Mouse (Mus musculus) CD4-positive, CD25-positive, alpha-beta regulatory T cell, adult 2 months (primary cell): ENCODE data around the gene Mettl3.
"Not testable (repeated sequence)": the region's sequence is repeated elsewhere in the genome, so short reads cannot be mapped to it uniquely, and the experiment has no call there.

Experiments used
- DNase-seq: peaks from one replicate; pipeline ENCODE4 v3.0.0-alpha.2; 2012; ENCODE audit warnings: low read depth, low spot score

The Mettl3 gene

GRCm38 (mm10) chr14:52304644-52305271, at the start of gene Mettl3:
Gene Mettl3, minus strand, starts transcription at chr14:52305128.
- DNase-seq = peak; percentile 94

- DNase-seq = no peak
Observed at GRCm38 (mm10) chr14:52339512-52339852, 34.6 kb upstream of the Mettl3 start.

GRCm38 (mm10) chr14:52338751-52339511, 34.0 kb upstream of the Mettl3 start:
- peak; percentile 87 for DNase-seq

- DNase-seq = no peak
Observed at GRCm38 (mm10) chr14:52332171-52332570, 27.2 kb upstream of the Mettl3 start.

GRCm38 (mm10) chr14:52331069-52331750, 26.3 kb upstream of the Mettl3 start:
- DNase-seq = no peak

GRCm38 (mm10) chr14:52327910-52328812, 23.2 kb upstream of the Mettl3 start, which contains the start of gene Sall2:
Gene Sall2, minus strand, starts transcription at chr14:52328762.
- DNase-seq = no peak

- DNase-seq = no peak
Observed at GRCm38 (mm10) chr14:52327375-52327901, 22.5 kb upstream of the Mettl3 start.

- DNase-seq = no peak
Observed at GRCm38 (mm10) chr14:52325890-52326289, 21.0 kb upstream of the Mettl3 start.

GRCm38 (mm10) chr14:52319361-52319760, 14.4 kb upstream of the Mettl3 start:
- no peak for DNase-seq

- DNase-seq = peak; percentile 27
Observed at GRCm38 (mm10) chr14:52316441-52317225, 11.7 kb upstream of the Mettl3 start.

- peak; percentile 75 for DNase-seq
Observed at GRCm38 (mm10) chr14:52315792-52316440, 11.0 kb upstream of the Mettl3 start.

- no peak for DNase-seq
Observed at GRCm38 (mm10) chr14:52315283-52315780, 10.4 kb upstream of the Mettl3 start.

GRCm38 (mm10) chr14:52314808-52315150, 9.9 kb upstream of the Mettl3 start:
- no peak for DNase-seq

GRCm38 (mm10) chr14:52313931-52314807, 9.2 kb upstream of the Mettl3 start:
- no peak for DNase-seq

- no peak for DNase-seq
Observed at GRCm38 (mm10) chr14:52310906-52311305, 6.0 kb upstream of the Mettl3 start.

- DNase-seq = peak; percentile 44
Observed at GRCm38 (mm10) chr14:52310343-52310742, 5.4 kb upstream of the Mettl3 start.

- no peak for DNase-seq
Observed at GRCm38 (mm10) chr14:52306100-52306499, 1.2 kb upstream of the Mettl3 start.

- DNase-seq = not testable (repeated sequence)
Observed at GRCm38 (mm10) chr14:52303517-52303916, 1.4 kb downstream of the Mettl3 start.
